ENCODE assay signal across 17 mouse cellular contexts in genomic region chr11:20107683-20108082, GRCm38 (mm10). TPM values are rescaled to one million over a fixed set of nuclear protein-coding genes. Genes with fewer than 3 reads are reported as not detected.
DNase-seq lines count a peak whose midpoint lies in the region; ATAC-seq and TF ChIP-seq lines count a peak whose summit lies in the region.
"Had no signal": no experiment of that assay in that cellular context is flagged by ENCODE, and none has a peak within 500 bp of the region (broad histone marks: within the 10 kb centered on the region; RNA-seq: fewer than 3 reads in every experiment).

No protein-coding gene starts in this region.

- WGBS in liver, embryonic 16.5 days (ENCODE audit: insufficient replicate concordance) = 42% methylated on average over 4 of the region's 4 CpGs
- WGBS in liver, embryonic 12.5 days (ENCODE audit: insufficient replicate concordance) = 58% methylated on average over 4 of the region's 4 CpGs
- 95% methylated on average over 4 of the region's 4 CpGs for WGBS in midbrain, embryonic 16.5 days

- no peak for ATAC-seq in liver, embryonic 16.5 days (ENCODE audit: low read depth)
- ATAC-seq in liver, embryonic 12.5 days = no peak
- ATAC-seq in CD4-positive, CD25-positive, alpha-beta regulatory T cell, adult 4 months = peak; percentile 77
- ATAC-seq in midbrain, embryonic 16.5 days = no peak

- no peak for TF ChIP-seq POLR2A in embryonic fibroblast, embryonic 13.5 days (IDR thresholded peaks at IDR 0.05; ENCODE audit: low read depth, low read length)

- no peak overlapping the region for H3K9ac ChIP-seq in liver, embryonic 16.5 days (ENCODE audit: low read depth, low read length)
- no peak overlapping the region for H3K9ac ChIP-seq in liver, embryonic 12.5 days
- no peak overlapping the region for H3K9ac ChIP-seq in midbrain, embryonic 16.5 days (ENCODE audit: low read depth, low read length)
- H3K9ac ChIP-seq: embryonic facial prominence, embryonic 13.5 days; forebrain, embryonic 12.5 days; lung, embryonic 14.5 days had no signal

- H3K9me3 ChIP-seq in liver, embryonic 16.5 days (replicated peaks; ENCODE audit: control insufficient read depth, low read length) = no peaks in the 10 kb centered on the region
- H3K9me3 ChIP-seq in liver, embryonic 12.5 days (replicated peaks) = no peaks in the 10 kb centered on the region
- no peaks in the 10 kb centered on the region for H3K9me3 ChIP-seq in midbrain, embryonic 16.5 days (replicated peaks; ENCODE audit: control insufficient read depth, low read length, poor library complexity, severe bottlenecking)
- H3K9me3 ChIP-seq: embryonic facial prominence, embryonic 13.5 days; forebrain, embryonic 12.5 days; heart, embryonic 10.5 days had no signal

- no peaks in the 10 kb centered on the region for H3K27me3 ChIP-seq in liver, embryonic 16.5 days (ENCODE audit: control insufficient read depth, insufficient read depth, low read depth, low read length)
- H3K27me3 ChIP-seq in liver, embryonic 12.5 days (replicated peaks) = no peaks in the 10 kb centered on the region
- H3K27me3 ChIP-seq in midbrain, embryonic 16.5 days (ENCODE audit: control insufficient read depth, insufficient read depth, low read depth, low read length) = no peaks in the 10 kb centered on the region
- H3K27me3 ChIP-seq: embryonic facial prominence, embryonic 13.5 days; forebrain, embryonic 12.5 days had no signal

- H3K4me3 ChIP-seq in liver, embryonic 16.5 days (ENCODE audit: low read depth, low read length) = no peak overlapping the region
- H3K4me3 ChIP-seq in liver, embryonic 12.5 days = no peak overlapping the region
- H3K4me3 ChIP-seq in embryonic fibroblast, embryonic 13.5 days (ENCODE audit: insufficient read depth, low read length) = no peak overlapping the region
- no peak overlapping the region for H3K4me3 ChIP-seq in midbrain, embryonic 16.5 days (ENCODE audit: low read depth, low read length)
- H3K4me3 ChIP-seq: embryonic facial prominence, embryonic 13.5 days; forebrain, embryonic 12.5 days; heart, embryonic 10.5 days had no signal

- no peak overlapping the region for H3K27ac ChIP-seq in liver, embryonic 16.5 days (ENCODE audit: low read length)
- H3K27ac ChIP-seq in liver, embryonic 12.5 days = no peak overlapping the region
- peak overlapping the region; percentile 58; the same call in 1 of the 2 replicates for H3K27ac ChIP-seq in embryonic fibroblast, embryonic 13.5 days (ENCODE audit: insufficient read depth, low read length)
- H3K27ac ChIP-seq in midbrain, embryonic 16.5 days (ENCODE audit: low read length) = no peak overlapping the region
- H3K27ac ChIP-seq: embryonic facial prominence, embryonic 13.5 days; forebrain, embryonic 12.5 days; heart, embryonic 10.5 days had no signal

- TF ChIP-seq CTCF in embryonic fibroblast, embryonic 13.5 days (IDR thresholded peaks at IDR 0.05; ENCODE audit: borderline replicate concordance, insufficient read depth, low read length) = no peak

- H3K36me3 ChIP-seq in liver, embryonic 16.5 days (ENCODE audit: control insufficient read depth, insufficient read depth) = no peaks in the 10 kb centered on the region
- peaks cover 24% of the 10 kb centered on the region for H3K36me3 ChIP-seq in liver, embryonic 12.5 days
- H3K36me3 ChIP-seq in midbrain, embryonic 16.5 days (ENCODE audit: control insufficient read depth, insufficient read depth, low read length) = 0 out of 2 replicates have a peak, but pooled peaks cover 4% of the 10 kb centered on the region

- H3K4me1 ChIP-seq in liver, embryonic 16.5 days (ENCODE audit: control insufficient read depth, low read depth, low read length) = peaks cover 16% of the 10 kb centered on the region
- H3K4me1 ChIP-seq in liver, embryonic 12.5 days = peaks cover 50% of the 10 kb centered on the region
- H3K4me1 ChIP-seq in embryonic fibroblast, embryonic 13.5 days (ENCODE audit: control insufficient read depth, insufficient read depth, low read length) = peaks cover 18% of the 10 kb centered on the region
- peaks cover 10% of the 10 kb centered on the region for H3K4me1 ChIP-seq in midbrain, embryonic 16.5 days (ENCODE audit: control insufficient read depth, insufficient read depth, low read length)
- H3K4me1 ChIP-seq: embryonic facial prominence, embryonic 13.5 days had no signal

- peak; percentile 76 for DNase-seq in naive thymus-derived CD4-positive, alpha-beta T cell, adult 2 months (ENCODE audit: low read depth)
- DNase-seq in frontal cortex, postnatal 36 days (ENCODE audit: low spot score in 2 of 2) = no peak
- no peak for DNase-seq in kidney, adult 9 months
- DNase-seq: adrenal gland, postnatal 14 days; cerebellum, postnatal 36 days; kidney, adult 18-20 months; lung, embryonic 14.5 days; midbrain, embryonic 14.5 days; right cerebral cortex, postnatal 4 days had no signal

- H3K4me2 ChIP-seq in liver, embryonic 16.5 days (ENCODE audit: low read depth, low read length) = peak overlapping the region; percentile 19; the same call in 1 of the 2 replicates
- no peak overlapping the region for H3K4me2 ChIP-seq in liver, embryonic 12.5 days
- no peak overlapping the region for H3K4me2 ChIP-seq in midbrain, embryonic 16.5 days (ENCODE audit: low read length)
- H3K4me2 ChIP-seq: embryonic facial prominence, embryonic 13.5 days; forebrain, embryonic 12.5 days; lung, embryonic 14.5 days had no signal

RNA-seq across cellular contexts. Expression of gene Actr2, which starts 5.0 kb away (rescaled TPM):
- 39.9 and 56.3 TPM in 2 replicates for polyA plus RNA-seq in liver, embryonic 16.5 days (2015; fragmentation: Nextera tagmentation; extraction: Ambion mirVana)
- 77.8 and 78.1 TPM in 2 replicates for polyA plus RNA-seq in liver, embryonic 12.5 days (2016; fragmentation: Nextera tagmentation; extraction: Ambion mirVana)
- polyA plus RNA-seq in CD4-positive, CD25-positive, alpha-beta regulatory T cell, adult 4 months (2017; shearing (Covaris generic)) = 100 to 1,000 TPM; 437 to 601 TPM
- 194 and 242 TPM in 2 replicates for polyA plus RNA-seq in embryonic fibroblast, embryonic 13.5 days (2011; ENCODE audit: insufficient read length, low read depth, missing spikeins)
- polyA plus RNA-seq in midbrain, embryonic 16.5 days (2015; fragmentation: Nextera tagmentation; extraction: Ambion mirVana) = 188 and 208 TPM in 2 replicates
